Mouse (Mus musculus) adrenal gland, adult 18-20 months (tissue): Measurements from ENCODE around the gene Cct8. TPM values are rescaled to one million over a fixed set of nuclear protein-coding genes. Genes with fewer than 3 reads are reported as not detected.
A peak's percentile ranks its signal among the peaks of the same experiment; 100 is the strongest.

Experiments used
- DNase-seq, 2 experiments: peaks; one replicate each; pipeline ENCODE4 v3.0.0; 2021 to 2022; ENCODE audit warnings: low spot score in 2 of 2
- total RNA-seq, 2 experiments: library from RNA; stranded (reverse); gene quantifications; 1 replicate in 1 of 2; 2 replicates in 1 of 2; pipeline ENCODE4 v1.2.3; 2021

Cct8 gene
- total RNA-seq, 2 experiments from 2014 or later = 220 to 229 TPM

DNA sequence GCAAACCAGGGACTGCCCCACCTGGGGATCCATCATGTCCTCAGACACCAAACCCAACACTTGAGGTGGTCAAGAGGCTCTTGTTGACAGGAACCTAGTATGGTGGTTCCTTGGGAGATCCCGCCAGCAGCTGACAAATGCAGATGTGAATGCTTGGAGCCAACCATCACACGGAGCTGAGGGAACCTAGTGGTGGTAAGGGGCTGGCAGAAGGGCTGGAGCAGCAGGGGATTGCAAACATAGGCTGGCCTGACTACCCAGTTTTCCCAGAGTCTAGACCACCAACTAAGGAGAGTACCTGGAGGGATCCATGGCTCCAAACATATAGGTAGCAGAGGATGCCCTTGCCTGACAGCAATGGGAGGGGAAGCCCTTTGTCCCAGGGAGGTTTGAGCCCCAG lies 42.4 kb downstream of the Cct8 start:
- no peak for DNase-seq

GRCm38 (mm10) chr16:87445528-87445927 lies 50.1 kb downstream of the Cct8 start:
- no peak for DNase-seq

DNA sequence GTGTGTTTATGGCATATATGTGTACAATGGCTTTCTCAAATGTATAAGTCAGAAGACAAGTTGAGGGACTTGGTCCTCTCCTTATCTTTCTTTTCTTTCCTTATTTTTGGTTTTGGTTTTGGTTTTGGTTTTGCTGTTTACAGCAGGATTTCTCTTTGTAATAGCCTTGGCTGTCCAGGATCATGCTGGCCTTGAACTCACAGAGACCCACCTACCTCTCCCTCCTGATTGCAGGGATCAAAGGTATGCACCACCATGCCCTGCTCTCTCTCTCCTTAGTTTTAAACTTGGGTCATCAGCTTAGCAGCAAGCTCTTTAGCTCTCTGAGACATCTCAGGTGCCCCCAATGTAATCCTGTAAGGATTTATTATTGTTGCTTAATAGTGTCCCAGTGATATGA lies 50.6 kb downstream of the Cct8 start:
- no peak for DNase-seq

- no peak for DNase-seq
Observed at GRCm38 (mm10) chr16:87444071-87444470, 51.6 kb downstream of the Cct8 start.

DNA sequence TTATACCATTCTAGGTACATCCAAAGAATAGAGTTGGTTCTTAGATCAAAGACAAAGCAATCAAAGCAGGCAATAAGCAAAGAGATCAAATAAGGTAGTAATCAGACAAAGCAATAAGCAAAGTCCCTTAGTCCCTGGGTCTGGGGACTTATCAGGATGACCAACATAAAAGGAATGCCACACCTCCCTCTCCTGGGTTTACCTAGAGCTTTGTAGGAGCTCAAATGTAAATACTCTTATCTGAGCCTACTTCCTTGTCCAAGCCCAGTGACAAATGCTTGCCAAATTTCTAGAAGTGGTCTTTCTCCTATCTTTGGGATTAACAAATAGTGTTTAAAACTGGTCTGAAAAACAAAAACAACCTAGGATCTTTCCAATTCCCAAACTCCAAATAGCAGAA lies 52.4 kb downstream of the Cct8 start:
- DNase-seq = no peak

DNA sequence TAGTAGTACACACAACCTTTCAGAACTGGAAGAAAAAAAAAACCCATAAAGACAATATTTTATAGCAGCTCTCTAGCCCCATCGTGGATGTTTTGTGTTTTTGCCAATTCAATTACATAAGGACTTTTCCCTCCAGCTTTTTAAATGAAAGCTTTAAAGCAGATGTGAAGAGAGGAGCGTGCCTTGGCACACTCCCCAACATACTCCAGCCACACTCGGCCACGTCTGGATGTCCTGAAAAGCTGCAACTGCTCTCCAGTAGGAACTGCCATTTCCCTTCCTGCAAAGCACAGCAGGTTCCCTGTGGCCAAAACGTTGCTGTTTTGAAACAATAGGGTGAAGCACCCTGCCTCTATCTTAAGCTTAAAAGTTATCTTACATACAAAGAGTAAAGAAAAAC lies 53.4 kb downstream of the Cct8 start:
- DNase-seq = no peak

GRCm38 (mm10) chr16:87441089-87441488 lies 54.6 kb downstream of the Cct8 start:
- no peak for DNase-seq

DNA sequence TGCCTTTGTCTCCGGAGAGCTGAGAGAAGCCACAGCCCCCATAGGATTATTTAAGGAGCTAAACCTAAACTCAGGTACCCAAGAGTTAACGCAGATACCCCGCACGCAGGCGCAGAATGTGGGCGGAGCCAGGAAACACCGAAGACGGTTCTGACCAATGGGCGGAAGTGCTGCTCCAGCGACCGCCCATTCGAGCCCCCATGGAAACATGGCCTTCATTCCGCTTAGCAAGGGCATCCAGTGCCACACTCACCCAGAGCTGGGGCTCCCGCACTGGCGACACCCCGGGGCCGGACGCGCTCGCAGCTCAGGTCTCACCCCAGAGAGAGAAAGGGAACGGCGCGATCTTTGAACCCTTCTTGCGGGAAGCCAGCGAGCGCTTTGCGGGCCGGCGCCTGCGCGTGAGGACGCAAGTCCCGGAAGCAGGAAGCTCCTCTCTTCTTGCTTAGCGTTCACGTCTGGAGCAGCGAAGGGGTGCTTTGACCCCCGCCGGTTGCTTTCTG lies 55.4 kb downstream of the Cct8 start, which contains the start of gene Rwdd2b:
Gene Rwdd2b (minus strand): TSS at position 390 of the 503 bp plus-strand sequence.
- peak; percentile 88 to 90 for DNase-seq

- no peak for DNase-seq
Observed at GRCm38 (mm10) chr16:87438697-87439096, 57.0 kb downstream of the Cct8 start.

- DNase-seq = no peak
Observed at GRCm38 (mm10) chr16:87437096-87437495, 58.6 kb downstream of the Cct8 start.

- DNase-seq = no peak
Observed at GRCm38 (mm10) chr16:87435411-87436205, 60.1 kb downstream of the Cct8 start.

DNA sequence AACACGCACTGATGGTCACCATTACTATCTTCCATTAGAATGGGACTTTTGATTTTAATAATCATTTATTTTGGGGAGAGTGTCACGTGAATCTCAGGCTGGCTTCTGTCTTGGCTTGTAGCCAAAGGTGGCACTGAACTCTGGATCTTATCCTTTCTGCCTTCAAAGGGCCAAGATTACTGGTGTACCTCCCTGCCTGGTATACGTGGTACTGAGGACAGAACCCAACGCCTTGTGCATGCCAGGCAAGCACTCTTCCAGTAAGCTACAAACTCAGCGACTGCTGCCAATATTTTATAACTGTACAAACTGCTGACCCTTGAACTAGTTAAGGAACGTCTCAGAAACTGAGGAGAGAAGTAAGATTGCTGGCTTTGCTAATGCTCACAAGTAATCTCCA lies 60.7 kb downstream of the Cct8 start:
- no peak for DNase-seq

GRCm38 (mm10) chr16:87434266-87434665 lies 61.4 kb downstream of the Cct8 start:
- DNase-seq = no peak

Other genes starting within 250 kb of the Cct8 start
- 10 to 100 TPM; 15.7 to 19.7 TPM for gene N6amt1, start 141.7 kb downstream of the Cct8 start, total RNA-seq
- 10 to 100 TPM; 27.3 to 33.2 TPM for gene Ltn1, start 63.3 kb downstream of the Cct8 start, total RNA-seq
- 1 to 10 TPM; 4.2 to 5.4 TPM for gene Rwdd2b, start 55.3 kb downstream of the Cct8 start, total RNA-seq
- gene Usp16, start 41.2 kb downstream of the Cct8 start, total RNA-seq = 10 to 100 TPM; 79.1 to 84.4 TPM
- 1 to 10 TPM in 1 of 2 experiments, under 1 TPM in 1; 0.50 to 1.7 TPM for gene Map3k7cl, start 57.5 kb upstream of the Cct8 start, total RNA-seq
- gene Bach1, start 203.1 kb upstream of the Cct8 start, total RNA-seq = 10 to 100 TPM; 16.5 to 22.3 TPM